Mouse (Mus musculus) forebrain, embryonic 14.5 days (tissue): ENCODE measurements around the gene Cdc42se2. TPM values are rescaled to one million over a fixed set of nuclear protein-coding genes. Genes with fewer than 3 reads are reported as not detected.
A peak's percentile ranks its signal among the peaks of the same experiment; 100 is the strongest.

ENCODE experiments used
- ATAC-seq: fragments of 200-750 bp; cut with Nextera tagmentation; 2 replicates; pipeline ENCODE4 v1.8.0; 2017; ENCODE audit warnings: mild to moderate bottlenecking, moderate library complexity
- DNase-seq: peaks from one replicate; pipeline ENCODE4 v3.0.0-alpha.2; 2015; ENCODE audit warnings: low spot score
- H3K27ac ChIP-seq: fragments of 300-500 bp; sonication (generic); 2 replicates; pipeline ENCODE4 v1.5.1; 2014; ENCODE audit warnings: low read depth, mild to moderate bottlenecking, control low read depth, low read length, moderate library complexity
- H3K27me3 ChIP-seq: fragments of 300-500 bp; sonication (generic); replicated peaks from 2 replicates; pipeline ENCODE4 v1.6.1; 2014; ENCODE audit warnings: low read length, control low read depth, mixed read lengths; ENCODE audit not compliant: control insufficient read depth, insufficient read depth
- H3K36me3 ChIP-seq: fragments of 300-500 bp; sonication (generic); 2 replicates; pipeline ENCODE4 v1.6.1; 2014; ENCODE audit warnings: low read length, control low read depth; ENCODE audit not compliant: control insufficient read depth, insufficient read depth
- H3K4me1 ChIP-seq: fragments of 300-500 bp; sonication (generic); 2 replicates; pipeline ENCODE4 v1.6.1; 2014; ENCODE audit warnings: antibody characterized with exemption, low read length, control low read depth; ENCODE audit not compliant: control insufficient read depth, insufficient read depth
- H3K4me2 ChIP-seq: fragments of 300-500 bp; sonication (generic); 2 replicates; pipeline ENCODE4 v1.6.1; 2014; ENCODE audit warnings: mild to moderate bottlenecking, control low read depth, low read length
- H3K4me3 ChIP-seq: fragments of 300-500 bp; sonication (generic); 2 replicates; pipeline ENCODE4 v1.5.1; 2014; ENCODE audit warnings: low read depth, low read length, control low read depth
- H3K9ac ChIP-seq: fragments of 300-500 bp; sonication (generic); 2 replicates; pipeline ENCODE4 v1.6.1; 2014; ENCODE audit warnings: mild to moderate bottlenecking, low read length, control low read depth, moderate library complexity
- H3K9me3 ChIP-seq: fragments of 300-500 bp; sonication (generic); replicated peaks from 2 replicates; pipeline ENCODE4 v1.6.1; 2016; ENCODE audit warnings: low read length, control low read depth, mixed read lengths; ENCODE audit not compliant: control insufficient read depth
- WGBS: fragments of 180-500 bp; shearing (Covaris S2); extraction: QIAGEN DNeasy Blood & Tissue Kit; methylation state at CpG from one replicate; pipeline ENCODE4 v1.1.7; 2014; 5-methylcytosine and 5-hydroxymethylcytosine counted together
- polyA plus RNA-seq: library from polyadenylated mRNA; unstranded; fragments of >200 nt; fragmentation: Nextera tagmentation; extraction: Ambion mirVana; gene quantifications from 2 replicates; pipeline ENCODE4 v1.2.1, GENCODE M21; 2014

The Cdc42se2 gene
- polyA plus RNA-seq, 1 experiment from 2014 or later = 226 TPM

GRCm38 (mm10) chr11:54771549-54771948, 15.9 kb downstream of the Cdc42se2 start:
- Histone ChIP-seq H3K4me2 (no peak overlapping the region), H3K27ac (no peak overlapping the region), H3K9me3 (no peaks in the 10 kb centered on the region)

GRCm38 (mm10) chr11:54769843-54770242, 17.6 kb downstream of the Cdc42se2 start:
- no peaks in the 10 kb centered on the region for H3K36me3 ChIP-seq
- H3K4me3 ChIP-seq = no peak overlapping the region
- no peak overlapping the region for H3K27ac ChIP-seq
- no peaks in the 10 kb centered on the region for H3K9me3 ChIP-seq
- WGBS = 87% methylated on average over 5 of the region's 5 CpGs
- H3K9ac ChIP-seq = no peak overlapping the region
- H3K4me2 ChIP-seq = no peak overlapping the region
- no peaks in the 10 kb centered on the region for H3K27me3 ChIP-seq
- ATAC-seq (no peak), DNase-seq (no peak)
- peaks cover 8% of the 10 kb centered on the region; the same call in 1 of the 2 replicates for H3K4me1 ChIP-seq

More at GRCm38 (mm10) chr11:54771549-54771948, 15.9 kb downstream of the Cdc42se2 start:
- peaks cover 8% of the 10 kb centered on the region; the same call in 1 of the 2 replicates for H3K4me1 ChIP-seq
- no peak overlapping the region for H3K4me3 ChIP-seq
- no peaks in the 10 kb centered on the region for H3K27me3 ChIP-seq
- H3K36me3 ChIP-seq = no peaks in the 10 kb centered on the region
- H3K9ac ChIP-seq = no peak overlapping the region
- no peak for DNase-seq
- ATAC-seq = no peak

DNA sequence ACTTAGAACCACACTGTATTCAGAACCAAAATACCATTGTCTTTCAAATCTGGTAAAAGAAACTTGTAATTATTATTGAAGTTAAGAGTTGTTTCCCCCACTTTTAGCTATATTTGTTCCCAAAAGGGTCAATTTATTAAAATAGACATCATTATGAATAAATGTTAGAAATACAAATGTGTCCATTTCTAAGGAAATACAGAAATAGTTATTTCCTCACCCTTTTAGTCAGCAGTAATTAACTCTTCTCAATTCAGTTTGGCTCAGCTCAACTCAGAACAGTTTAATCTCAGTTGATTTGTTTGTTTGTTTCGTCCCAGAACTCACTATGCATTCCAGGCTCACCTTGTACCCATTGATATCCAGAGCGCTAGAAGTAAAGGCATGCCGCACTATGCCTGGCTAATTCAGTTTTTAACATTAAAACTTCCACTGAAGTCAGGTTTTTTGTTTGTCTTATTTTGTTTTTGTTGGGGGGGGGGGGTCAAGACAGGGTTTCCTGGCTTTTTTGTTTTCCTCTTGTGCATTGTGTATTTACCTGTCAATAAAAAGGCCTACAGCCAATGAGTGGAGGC, 19.3 kb downstream of the Cdc42se2 start:
- Histone ChIP-seq H3K4me2 (no peak overlapping the region), H3K27ac (no peak overlapping the region; the same call in 1 of the 2 replicates), H3K9ac (no peak overlapping the region), H3K4me3 (no peak overlapping the region), H3K36me3 (no peaks in the 10 kb centered on the region), H3K27me3 (no peaks in the 10 kb centered on the region), H3K9me3 (no peaks in the 10 kb centered on the region), H3K4me1 (peaks cover 8% of the 10 kb centered on the region; the same call in 1 of the 2 replicates)
- WGBS = 54% methylated on average over 3 of the region's 3 CpGs
- ATAC-seq = no peak
- DNase-seq = no peak

GRCm38 (mm10) chr11:54764759-54765158, 22.7 kb downstream of the Cdc42se2 start:
- ATAC-seq = no peak
- Histone ChIP-seq H3K27ac (no peak overlapping the region), H3K4me1 (peaks cover 6% of the 10 kb centered on the region; the same call in 1 of the 2 replicates), H3K36me3 (no peaks in the 10 kb centered on the region), H3K9me3 (no peaks in the 10 kb centered on the region), H3K9ac (no peak overlapping the region), H3K27me3 (no peaks in the 10 kb centered on the region), H3K4me3 (no peak overlapping the region), H3K4me2 (no peak overlapping the region)
- no peak for DNase-seq
- WGBS = 85% methylated on average over 1 of the region's 1 CpGs

DNA sequence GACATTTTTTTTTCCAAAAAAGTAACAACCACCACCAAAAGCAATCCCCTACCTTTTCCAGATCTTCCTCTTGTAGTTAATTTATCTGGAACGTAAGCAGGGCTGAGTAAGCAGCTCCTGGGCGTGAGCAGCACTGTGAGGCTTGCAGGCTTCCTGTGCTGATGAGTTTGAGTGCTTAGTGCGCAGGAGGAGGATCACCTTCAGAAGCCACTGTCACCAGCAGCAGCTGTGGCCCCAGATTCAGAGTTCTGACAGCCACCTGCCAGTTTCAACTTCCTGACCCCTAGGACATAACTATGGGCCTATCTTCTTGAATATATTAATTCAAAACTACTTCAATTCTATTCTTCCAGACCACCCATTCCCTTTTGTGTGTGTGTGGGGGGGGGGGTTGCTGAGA, 23.4 kb downstream of the Cdc42se2 start:
- Histone ChIP-seq H3K36me3 (no peaks in the 10 kb centered on the region), H3K4me1 (peaks cover 6% of the 10 kb centered on the region; the same call in 1 of the 2 replicates), H3K4me2 (no peak overlapping the region), H3K9me3 (no peaks in the 10 kb centered on the region), H3K4me3 (no peak overlapping the region), H3K27ac (no peak overlapping the region), H3K27me3 (no peaks in the 10 kb centered on the region), H3K9ac (no peak overlapping the region)
- no peak for DNase-seq
- WGBS = 86% methylated on average over 3 of the region's 3 CpGs
- no peak for ATAC-seq

GRCm38 (mm10) chr11:54762735-54763134, 24.7 kb downstream of the Cdc42se2 start:
- H3K27me3 ChIP-seq = no peaks in the 10 kb centered on the region
- no peak for DNase-seq
- H3K9me3 ChIP-seq = no peaks in the 10 kb centered on the region
- H3K4me1 ChIP-seq = peaks cover 7% of the 10 kb centered on the region; the same call in 1 of the 2 replicates
- WGBS = 94% methylated on average over 5 of the region's 5 CpGs
- no peak for ATAC-seq
- H3K4me3 ChIP-seq = no peak overlapping the region
- no peak overlapping the region for H3K9ac ChIP-seq
- no peak overlapping the region for H3K4me2 ChIP-seq
- no peaks in the 10 kb centered on the region for H3K36me3 ChIP-seq
- no peak overlapping the region for H3K27ac ChIP-seq

GRCm38 (mm10) chr11:54757993-54758392, 29.5 kb downstream of the Cdc42se2 start:
- H3K27ac ChIP-seq = no peak overlapping the region

GRCm38 (mm10) chr11:54755148-54755664, 32.3 kb downstream of the Cdc42se2 start:
- 35% methylated on average over 5 of the region's 5 CpGs for WGBS
- H3K9ac ChIP-seq = peak overlapping the region; percentile 21
- H3K36me3 ChIP-seq = peaks cover 9% of the 10 kb centered on the region; the same call in 1 of the 2 replicates
- peak; percentile 19 for DNase-seq
- H3K4me1 ChIP-seq = peaks cover 26% of the 10 kb centered on the region
- peak overlapping the region; percentile 92 for H3K27ac ChIP-seq
- ATAC-seq = no peak
- no peaks in the 10 kb centered on the region for H3K9me3 ChIP-seq
- H3K27me3 ChIP-seq = no peaks in the 10 kb centered on the region
- H3K4me3 ChIP-seq = no peak overlapping the region
- H3K4me2 ChIP-seq = peak overlapping the region; percentile 29; the same call in 1 of the 2 replicates

More at GRCm38 (mm10) chr11:54757993-54758392, 29.5 kb downstream of the Cdc42se2 start:
- Histone ChIP-seq H3K4me3 (no peak overlapping the region), H3K4me1 (peaks cover 26% of the 10 kb centered on the region), H3K9me3 (no peaks in the 10 kb centered on the region), H3K9ac (no peak overlapping the region), H3K36me3 (peaks cover 6% of the 10 kb centered on the region; the same call in 1 of the 2 replicates), H3K27me3 (no peaks in the 10 kb centered on the region), H3K4me2 (no peak overlapping the region)
- WGBS = 6% methylated on average over 1 of the region's 1 CpGs
- DNase-seq (peak; percentile 69), ATAC-seq (no peak)
